Mouse (Mus musculus): ENCODE measurements around the gene Myo1b. TPM values are rescaled to one million over a fixed set of nuclear protein-coding genes. Genes with fewer than 3 reads are reported as not detected.

Myo1b gene
- polyA plus RNA-seq, 1 experiment from 2014 or later, result 33.5 TPM

DNA sequence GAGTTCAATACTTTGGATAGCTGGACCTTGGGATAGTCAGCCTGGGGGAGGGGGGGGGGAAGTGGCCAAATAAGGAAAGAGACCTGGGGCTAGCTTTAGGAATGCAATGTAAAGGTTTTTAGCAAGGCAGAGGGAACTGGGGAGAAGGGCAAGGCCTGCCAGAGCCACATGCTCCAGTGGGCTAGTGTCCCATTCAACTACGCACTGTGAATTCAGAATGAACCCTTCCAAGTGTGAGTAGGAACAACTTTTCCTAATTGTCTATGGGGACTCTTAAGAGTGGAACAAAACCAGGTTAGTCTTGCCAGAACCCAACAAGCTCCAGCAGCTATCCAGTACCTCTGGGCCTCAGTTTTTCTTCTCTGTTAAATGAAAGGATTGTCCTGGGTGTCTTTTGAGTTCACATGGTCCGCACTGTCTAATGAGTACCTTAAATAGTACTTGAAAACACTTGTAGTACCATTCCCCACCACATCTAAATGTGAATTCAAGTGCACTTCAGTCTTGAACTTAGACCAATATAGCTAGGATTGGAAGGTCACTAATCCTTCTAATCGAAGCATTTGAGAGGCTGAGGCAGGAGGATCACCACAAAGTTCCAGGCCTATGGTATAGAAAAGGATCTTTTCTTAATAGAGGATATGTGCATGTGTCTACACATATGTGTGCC lies 172.0 kb downstream of the Myo1b start:
- Histone ChIP-seq H3K9ac (no peak overlapping the region), H3K27ac (replicated peaks) (no peak overlapping the region), H3K36me3 (peaks cover 6% of the 10 kb centered on the region), H3K4me3 (no peak overlapping the region), H3K4me1 (peaks cover 14% of the 10 kb centered on the region), H3K4me2 (no peak overlapping the region), H3K27me3 (replicated peaks) (no peaks in the 10 kb centered on the region), H3K9me3 (no peaks in the 10 kb centered on the region)
- ATAC-seq (ENCODE audit: extremely low read depth, insufficient number of reproducible peaks, low FRiP score, low TSS enrichment), result no peak
- WGBS, result 92% methylated on average over 3 of the region's 3 CpGs

DNA sequence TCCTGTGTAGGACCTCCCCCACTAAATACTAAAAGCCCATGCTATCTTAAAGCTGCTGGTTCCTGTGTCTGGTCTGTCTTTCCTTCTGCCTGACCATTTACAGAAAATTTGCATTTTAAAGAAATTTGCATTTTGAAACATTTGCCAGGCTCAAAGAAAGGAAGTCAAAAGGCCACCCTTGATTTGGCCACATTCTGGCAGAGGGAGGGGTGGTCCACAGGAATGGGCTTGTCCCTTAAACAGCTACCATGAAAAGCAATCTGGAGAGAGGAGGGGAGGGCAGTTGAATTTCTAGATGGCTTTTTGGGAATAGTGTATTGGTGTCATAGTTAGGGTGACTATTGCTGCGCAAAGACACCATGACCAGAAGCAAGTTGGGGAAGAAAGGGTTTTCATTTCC lies 173.3 kb downstream of the Myo1b start:
- 90% methylated on average over 1 of the region's 1 CpGs for WGBS
- ATAC-seq (ENCODE audit: extremely low read depth, insufficient number of reproducible peaks, low FRiP score, low TSS enrichment), result no peak
- peaks cover 6% of the 10 kb centered on the region for H3K36me3 ChIP-seq

GRCm38 (mm10) chr1:51740626-51741231 lies 175.1 kb downstream of the Myo1b start:
- Histone ChIP-seq H3K9ac (no peak overlapping the region), H3K4me2 (no peak overlapping the region), H3K9me3 (no peaks in the 10 kb centered on the region), H3K36me3 (peaks cover 6% of the 10 kb centered on the region), H3K4me3 (no peak overlapping the region), H3K27ac (replicated peaks) (no peak overlapping the region), H3K27me3 (replicated peaks) (no peaks in the 10 kb centered on the region), H3K4me1 (no peaks in the 10 kb centered on the region)
- ATAC-seq (ENCODE audit: extremely low read depth, insufficient number of reproducible peaks, low FRiP score, low TSS enrichment), result no peak
- 72% methylated on average over 10 of the region's 10 CpGs for WGBS

More for the DNA sequence above, 173.3 kb downstream of the Myo1b start:
- Histone ChIP-seq H3K9me3 (no peaks in the 10 kb centered on the region), H3K27ac (replicated peaks) (no peak overlapping the region), H3K27me3 (replicated peaks) (no peaks in the 10 kb centered on the region), H3K9ac (no peak overlapping the region), H3K4me3 (no peak overlapping the region), H3K4me1 (peaks cover 3% of the 10 kb centered on the region), H3K4me2 (no peak overlapping the region)

DNA sequence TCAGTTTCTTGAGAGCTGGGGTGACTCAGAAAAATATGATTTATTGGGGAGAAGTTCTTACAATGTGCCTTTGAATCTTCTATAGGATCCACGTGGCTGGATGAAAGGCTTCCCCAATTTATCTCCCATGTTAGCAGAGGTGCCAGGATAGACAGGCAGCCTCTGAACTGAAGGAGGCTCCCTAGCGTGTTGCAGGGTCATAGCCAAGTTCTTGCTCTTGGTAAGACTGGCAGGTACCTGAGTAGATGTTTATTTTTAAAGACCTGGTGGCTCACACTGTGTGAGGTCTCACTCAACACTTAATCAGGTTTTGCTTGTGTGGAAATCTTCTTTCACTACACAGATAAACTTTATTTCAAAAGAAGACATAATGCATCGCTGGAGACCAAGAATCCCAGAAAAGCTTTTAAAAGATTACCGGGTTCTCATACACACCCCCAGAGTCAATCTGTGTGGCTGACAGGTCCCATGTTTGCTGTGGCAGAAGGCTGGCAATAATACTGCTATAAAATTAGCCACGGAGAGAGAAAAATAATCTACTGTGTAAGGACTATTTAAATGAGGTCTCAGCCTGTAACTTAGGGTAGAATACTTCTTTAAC lies 176.5 kb downstream of the Myo1b start:
- no peak overlapping the region for H3K4me3 ChIP-seq
- no peak overlapping the region for H3K27ac ChIP-seq (replicated peaks)
- 53% methylated on average over 5 of the region's 5 CpGs for WGBS
- H3K4me1 ChIP-seq, result no peaks in the 10 kb centered on the region
- no peaks in the 10 kb centered on the region for H3K27me3 ChIP-seq (replicated peaks)
- H3K9me3 ChIP-seq, result no peaks in the 10 kb centered on the region
- no peak for ATAC-seq (ENCODE audit: extremely low read depth, insufficient number of reproducible peaks, low FRiP score, low TSS enrichment)
- H3K36me3 ChIP-seq, result no peaks in the 10 kb centered on the region
- no peak overlapping the region for H3K9ac ChIP-seq
- H3K4me2 ChIP-seq, result no peak overlapping the region

DNA sequence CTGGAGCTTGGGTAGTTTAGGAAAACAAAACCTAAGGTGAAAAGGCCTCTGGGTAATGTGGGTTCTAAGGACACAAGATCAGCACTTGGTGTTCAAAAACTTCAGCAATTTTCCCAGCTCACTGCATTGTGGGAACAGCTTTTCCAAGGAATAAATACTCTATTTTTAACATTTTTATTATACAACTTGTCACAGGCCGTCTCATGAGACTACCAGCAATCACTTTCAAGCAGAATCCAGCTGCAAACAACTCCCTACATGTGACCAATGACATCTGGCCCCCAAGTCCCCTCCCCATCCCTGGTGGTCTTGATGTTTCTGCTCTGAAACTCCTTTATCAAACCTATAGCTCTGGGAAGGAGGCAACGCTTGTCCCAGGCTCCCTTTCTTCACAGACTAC lies 179.0 kb downstream of the Myo1b start:
- H3K27ac ChIP-seq (replicated peaks), result no peak overlapping the region

DNA sequence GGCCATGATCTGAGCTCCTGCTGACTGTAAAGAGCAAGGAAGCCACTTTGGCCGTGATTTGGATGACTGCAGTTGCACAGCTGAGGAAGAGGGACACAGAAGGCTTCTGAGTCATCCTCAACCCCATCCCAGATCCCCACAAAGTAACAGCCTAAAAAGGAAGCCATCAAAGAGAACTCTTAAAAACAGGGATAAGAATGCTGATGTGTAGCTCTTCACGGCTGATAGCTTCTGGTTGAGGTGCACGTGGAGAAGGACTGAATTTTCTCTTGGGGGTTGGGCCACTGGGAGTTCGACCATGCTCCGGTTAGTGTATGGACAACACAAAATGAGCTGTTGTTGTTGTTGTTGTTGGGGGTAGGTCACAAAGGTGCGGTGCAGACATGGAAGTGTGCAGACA lies 181.2 kb downstream of the Myo1b start:
- H3K4me2 ChIP-seq, result no peak overlapping the region
- no peaks in the 10 kb centered on the region for H3K27me3 ChIP-seq (replicated peaks)
- no peak overlapping the region for H3K4me3 ChIP-seq
- H3K27ac ChIP-seq (replicated peaks), result no peak overlapping the region
- no peaks in the 10 kb centered on the region for H3K4me1 ChIP-seq
- H3K9me3 ChIP-seq, result peaks cover 6% of the 10 kb centered on the region
- no peak overlapping the region for H3K9ac ChIP-seq
- ATAC-seq (ENCODE audit: extremely low read depth, insufficient number of reproducible peaks, low FRiP score, low TSS enrichment), result no peak
- 64% methylated on average over 6 of the region's 6 CpGs for WGBS
- H3K36me3 ChIP-seq, result no peaks in the 10 kb centered on the region; the same call in 1 of the 2 replicates

More for the DNA sequence above, 179.0 kb downstream of the Myo1b start:
- 63% methylated on average over 2 of the region's 2 CpGs for WGBS
- ATAC-seq (ENCODE audit: extremely low read depth, insufficient number of reproducible peaks, low FRiP score, low TSS enrichment), result no peak
- Histone ChIP-seq H3K4me1 (no peaks in the 10 kb centered on the region), H3K9ac (no peak overlapping the region), H3K4me3 (no peak overlapping the region), H3K36me3 (no peaks in the 10 kb centered on the region; the same call in 1 of the 2 replicates), H3K27me3 (replicated peaks) (no peaks in the 10 kb centered on the region), H3K9me3 (peaks cover 2% of the 10 kb centered on the region), H3K4me2 (no peak overlapping the region)

DNA sequence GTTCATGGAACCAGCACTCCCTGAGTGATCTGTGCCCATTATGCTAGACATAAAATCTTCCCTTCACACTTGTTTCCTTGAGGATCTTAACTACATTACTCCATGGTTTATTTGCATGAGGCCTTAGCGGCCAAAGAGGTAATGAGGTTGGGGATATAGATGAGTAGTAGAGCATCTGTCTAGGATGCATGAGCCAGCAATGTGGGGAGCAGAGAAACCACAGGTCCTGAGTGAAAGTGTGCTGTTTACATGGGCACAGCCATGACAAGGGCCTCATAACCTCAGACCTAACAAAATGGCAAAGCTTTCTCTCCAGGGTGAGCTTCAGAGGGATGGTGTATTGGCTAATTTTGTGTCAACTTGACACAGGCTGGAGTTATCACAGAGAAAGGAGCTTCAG lies 186.5 kb downstream of the Myo1b start:
- H3K27ac ChIP-seq (replicated peaks), result no peak overlapping the region
- no peaks in the 10 kb centered on the region for H3K4me1 ChIP-seq
- H3K36me3 ChIP-seq, result no peaks in the 10 kb centered on the region; the same call in 1 of the 2 replicates
- H3K4me3 ChIP-seq, result no peak overlapping the region
- H3K9ac ChIP-seq, result no peak overlapping the region
- H3K9me3 ChIP-seq, result peaks cover 6% of the 10 kb centered on the region
- no peak overlapping the region for H3K4me2 ChIP-seq
- no peaks in the 10 kb centered on the region for H3K27me3 ChIP-seq (replicated peaks)
- ATAC-seq (ENCODE audit: extremely low read depth, insufficient number of reproducible peaks, low FRiP score, low TSS enrichment), result no peak
- WGBS, result 83% methylated on average over 1 of the region's 1 CpGs

GRCm38 (mm10) chr1:51728816-51729215 lies 187.1 kb downstream of the Myo1b start:
- 71% methylated on average over 4 of the region's 4 CpGs for WGBS
- Histone ChIP-seq H3K4me3 (no peak overlapping the region), H3K9me3 (peaks cover 6% of the 10 kb centered on the region), H3K36me3 (no peaks in the 10 kb centered on the region; the same call in 1 of the 2 replicates), H3K9ac (no peak overlapping the region), H3K27me3 (replicated peaks) (no peaks in the 10 kb centered on the region), H3K4me2 (no peak overlapping the region), H3K27ac (replicated peaks) (no peak overlapping the region), H3K4me1 (no peaks in the 10 kb centered on the region)
- ATAC-seq (ENCODE audit: extremely low read depth, insufficient number of reproducible peaks, low FRiP score, low TSS enrichment), result no peak

- ATAC-seq (ENCODE audit: extremely low read depth, insufficient number of reproducible peaks, low FRiP score, low TSS enrichment), result no peak
- no peak overlapping the region for H3K9ac ChIP-seq
- no peaks in the 10 kb centered on the region for H3K36me3 ChIP-seq
- no peaks in the 10 kb centered on the region for H3K9me3 ChIP-seq
- H3K4me2 ChIP-seq, result no peak overlapping the region
- H3K4me3 ChIP-seq, result no peak overlapping the region
- H3K27ac ChIP-seq (replicated peaks), result no peak overlapping the region
- WGBS, result 70% methylated on average over 9 of the region's 9 CpGs
- H3K27me3 ChIP-seq (replicated peaks), result no peaks in the 10 kb centered on the region
- no peaks in the 10 kb centered on the region for H3K4me1 ChIP-seq
Observed at GRCm38 (mm10) chr1:51719897-51720673, 195.8 kb downstream of the Myo1b start.

DNA sequence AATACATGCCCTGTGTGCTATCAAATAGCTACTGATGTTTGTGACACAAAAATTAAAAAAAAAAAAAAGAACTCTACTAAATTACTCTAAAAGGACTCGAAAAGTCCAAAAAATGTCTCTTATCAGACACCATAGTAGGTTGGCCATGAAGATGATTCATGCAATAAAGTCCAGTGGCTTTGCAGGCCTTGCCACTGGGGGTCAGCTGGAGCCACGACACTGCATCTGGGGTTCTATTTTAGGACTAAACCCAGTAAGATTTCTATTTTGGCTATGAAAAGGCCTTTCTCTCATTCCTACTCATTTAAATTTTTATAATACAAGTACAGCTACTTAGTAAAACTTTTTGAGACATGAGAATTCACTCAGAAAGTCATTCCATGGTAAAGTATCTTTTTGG lies 205.0 kb downstream of the Myo1b start:
- no peak overlapping the region for H3K27ac ChIP-seq (replicated peaks)
- H3K9ac ChIP-seq, result no peak overlapping the region
- 62% methylated on average over 2 of the region's 2 CpGs for WGBS
- H3K27me3 ChIP-seq (replicated peaks), result no peaks in the 10 kb centered on the region
- no peaks in the 10 kb centered on the region for H3K4me1 ChIP-seq
- no peaks in the 10 kb centered on the region for H3K36me3 ChIP-seq
- H3K4me3 ChIP-seq, result no peak overlapping the region
- peaks cover 6% of the 10 kb centered on the region; the same call in 1 of the 2 replicates for H3K9me3 ChIP-seq
- ATAC-seq (ENCODE audit: extremely low read depth, insufficient number of reproducible peaks, low FRiP score, low TSS enrichment), result no peak
- H3K4me2 ChIP-seq, result no peak overlapping the region

GRCm38 (mm10) chr1:51706106-51706505 lies 209.8 kb downstream of the Myo1b start:
- Histone ChIP-seq H3K4me2 (no peak overlapping the region), H3K4me3 (no peak overlapping the region), H3K27ac (replicated peaks) (no peak overlapping the region), H3K9ac (no peak overlapping the region), H3K27me3 (replicated peaks) (no peaks in the 10 kb centered on the region), H3K9me3 (peaks cover 6% of the 10 kb centered on the region; the same call in 1 of the 2 replicates), H3K36me3 (no peaks in the 10 kb centered on the region), H3K4me1 (no peaks in the 10 kb centered on the region)
- 80% methylated on average over 3 of the region's 3 CpGs for WGBS
- ATAC-seq (ENCODE audit: extremely low read depth, insufficient number of reproducible peaks, low FRiP score, low TSS enrichment), result no peak
